Mouse (Mus musculus): ENCODE data around the gene Akap14. TPM values are rescaled to one million over a fixed set of nuclear protein-coding genes. Genes with fewer than 3 reads are reported as not detected.

Akap14 gene
- total and polyA plus RNA-seq, 3 experiments, result 0.08 TPM; not detected in 2

DNA sequence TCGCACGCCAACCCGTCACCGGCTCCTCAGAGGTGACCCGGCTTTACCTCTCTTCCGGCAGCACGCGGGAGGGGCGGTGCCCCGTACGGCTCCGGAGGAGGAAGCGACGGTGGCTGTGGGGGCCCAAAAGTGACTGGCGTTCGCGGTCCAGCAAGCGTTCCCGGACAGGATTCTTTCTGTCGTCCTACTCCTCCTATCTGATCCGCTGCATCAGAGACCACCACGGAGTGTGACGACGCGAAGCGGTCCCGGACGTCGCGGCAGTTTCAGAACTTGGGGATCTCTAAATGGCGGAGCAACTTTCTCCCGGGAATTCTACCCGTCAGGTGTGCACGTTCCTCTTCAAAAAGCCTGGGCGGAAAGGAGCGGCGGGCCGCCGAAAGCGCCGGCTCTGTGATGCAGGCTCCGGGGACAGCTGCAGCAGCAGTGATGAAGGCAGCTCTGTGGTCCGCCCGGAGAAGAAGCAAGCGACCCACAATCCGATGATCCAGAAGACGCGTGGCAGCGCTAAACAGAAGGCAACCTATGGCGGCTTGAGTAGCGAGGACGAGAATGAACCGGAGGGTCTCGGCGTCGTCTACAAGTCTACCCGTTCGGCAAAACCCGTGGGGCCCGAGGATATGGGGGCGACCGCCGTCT lies 22.6 kb upstream of the Akap14 start, which contains the start of the genes Ndufa1 and Rnf113a1:
Ndufa1 (minus strand) TSS at position 59 of the 639 bp plus-strand sequence.
Rnf113a1 (plus strand) TSS at position 141 of the 639 bp plus-strand sequence.
- Histone ChIP-seq H3K79me2 (ENCODE audit: control insufficient read depth, insufficient read depth, low read length, poor library complexity) (peaks cover 20% of the 10 kb centered on the region), H3K27me3 (ENCODE audit: control insufficient read depth in 1 of 2, insufficient read depth in 2 of 2, low read length in 2 of 2) (no peaks in the 10 kb centered on the region), H3K9me3 (replicated peaks; ENCODE audit: insufficient read depth, low read length) (no peaks in the 10 kb centered on the region), H3K27ac (ENCODE audit: control insufficient read depth, low read depth, low read length) (peak within 1 kb of the TSS; percentile 38), H3K36me3 (ENCODE audit: control insufficient read depth in 1 of 2, insufficient read depth in 2 of 2, low read length in 2 of 2) (peaks cover 0 to 7% of the 10 kb centered on the region in 2 experiments; a peak in 3 of 4 replicates), H3K4me1 (ENCODE audit: control insufficient read depth in 1 of 2, insufficient read depth in 2 of 2, low read length in 2 of 2) (peaks cover 0 to 4% of the 10 kb centered on the region in 2 experiments), H3K4me3 (ENCODE audit: control insufficient read depth in 1 of 2, insufficient read depth in 1 of 2, low read depth in 2 of 2, low read length in 2 of 2) (peak within 1 kb of the TSS; percentile 92 to 100), H3K9ac (ENCODE audit: control insufficient read depth, low read depth, low read length, poor library complexity, severe bottlenecking) (peak within 1 kb of the TSS; percentile 81)
- peak; percentile 87 for DNase-seq (ENCODE audit: low read depth, low spot score)
- TF ChIP-seq MXI1 (IDR thresholded peaks at IDR 0.05; ENCODE audit: low read depth, low read length), result peak; percentile 89
- TF ChIP-seq MYC (IDR thresholded peaks at IDR 0.05; ENCODE audit: low read depth, low read length), result 0 out of 2 replicates have a peak, but pooled peaks have one; percentile 29
- TF ChIP-seq SIN3A (IDR thresholded peaks at IDR 0.05; ENCODE audit: low read length), result peak; percentile 93
- TF ChIP-seq CHD1 (IDR thresholded peaks at IDR 0.05; ENCODE audit: low read depth, low read length), result no peak
- no peak for TF ChIP-seq JUND (IDR thresholded peaks at IDR 0.05; ENCODE audit: low read depth, low read length)
- TF ChIP-seq POLR2A (IDR thresholded peaks at IDR 0.05; ENCODE audit: control insufficient read depth in 1 of 2, insufficient read depth in 1 of 2, low read depth in 1 of 2, low read length in 2 of 2, poor library complexity in 1 of 2), result peak in 1 of 2 experiments; percentile 63; a peak in 1 of 4 replicates
- no peak for TF ChIP-seq POLR2AphosphoS5 (IDR thresholded peaks at IDR 0.05; ENCODE audit: borderline replicate concordance, low read depth, low read length)
- TF ChIP-seq GATA1 (IDR thresholded peaks at IDR 0.05; ENCODE audit: low read depth, low read length), result no peak
- no peak for TF ChIP-seq BHLHE40 (IDR thresholded peaks at IDR 0.05; ENCODE audit: borderline replicate concordance, low read depth, low read length)
- no peak for TF ChIP-seq UBTF (IDR thresholded peaks at IDR 0.05; ENCODE audit: borderline replicate concordance, insufficient read depth, low read depth, low read length)
- TF ChIP-seq EP300 (IDR thresholded peaks at IDR 0.05; ENCODE audit: low read depth in 1 of 2, low read length in 2 of 2), result no peak; a peak in 1 of 4 replicates
- TF ChIP-seq USF1 (IDR thresholded peaks at IDR 0.05; ENCODE audit: low read depth, low read length), result 0 out of 2 replicates have a peak, but pooled peaks have one; percentile 3
- TF ChIP-seq ZMIZ1 (IDR thresholded peaks at IDR 0.05; ENCODE audit: low read depth, low read length), result no peak
- no peak for TF ChIP-seq GABPA (IDR thresholded peaks at IDR 0.05; ENCODE audit: low read depth, low read length)
- 0 out of 2 replicates have a peak, but pooled peaks have one; percentile 38 for TF ChIP-seq POLR2AphosphoS2 (IDR thresholded peaks at IDR 0.05; ENCODE audit: low read length)
- no peak for TF ChIP-seq RAD21 (IDR thresholded peaks at IDR 0.05; ENCODE audit: low read depth, low read length)
- TF ChIP-seq CHD2 (IDR thresholded peaks at IDR 0.05; ENCODE audit: low read length), result no peak
- TF ChIP-seq TBP (IDR thresholded peaks at IDR 0.05; ENCODE audit: low read depth, low read length), result no peak
- TF ChIP-seq NRF1 (IDR thresholded peaks at IDR 0.05; ENCODE audit: insufficient read depth, low read depth, low read length, poor library complexity, severe bottlenecking), result no peak
- no peak for TF ChIP-seq MEF2A (IDR thresholded peaks at IDR 0.05; ENCODE audit: extremely low read depth, insufficient replicate concordance, low read depth, low read length, poor library complexity, severe bottlenecking)
- TF ChIP-seq E2F4 (IDR thresholded peaks at IDR 0.05; ENCODE audit: borderline replicate concordance, low read depth, low read length), result no peak
- no peak; the same call in 1 of the 2 replicates for TF ChIP-seq MYB (IDR thresholded peaks at IDR 0.05; ENCODE audit: low read depth, low read length)
- peak; percentile 49; the same call in 1 of the 2 replicates for TF ChIP-seq MAZ (IDR thresholded peaks at IDR 0.05; ENCODE audit: low read depth, low read length)
- TF ChIP-seq USF2 (IDR thresholded peaks at IDR 0.05; ENCODE audit: borderline replicate concordance in 1 of 2, insufficient read depth in 1 of 2, low read depth in 1 of 2, low read length in 2 of 2), result no peak
- TF ChIP-seq HCFC1 (IDR thresholded peaks at IDR 0.05; ENCODE audit: low read depth, low read length), result peak; percentile 89
- TF ChIP-seq SMC3 (IDR thresholded peaks at IDR 0.05; ENCODE audit: low read depth, low read length), result no peak
- 0 out of 2 replicates have a peak, but pooled peaks have one; percentile 37 for TF ChIP-seq MAX (IDR thresholded peaks at IDR 0.05; ENCODE audit: low read length)
- no peak for TF ChIP-seq TAL1 (IDR thresholded peaks at IDR 0.05; ENCODE audit: low read length)
- peak; percentile 90 for TF ChIP-seq ELF1 (IDR thresholded peaks at IDR 0.05; ENCODE audit: low read depth, low read length)
- no peak for TF ChIP-seq ZC3H11A (IDR thresholded peaks at IDR 0.05; ENCODE audit: low read depth, low read length)
- TF ChIP-seq TCF12 (IDR thresholded peaks at IDR 0.05; ENCODE audit: low read depth, low read length), result peak; percentile 45; the same call in 1 of the 2 replicates
- peak; percentile 21; the same call in 1 of the 2 replicates for TF ChIP-seq ETS1 (IDR thresholded peaks at IDR 0.05; ENCODE audit: low read depth, low read length)
- TF ChIP-seq KAT2A (conservative IDR thresholded peaks at IDR 0.05; ENCODE audit: low read depth, low read length), result peak; percentile 53; the same call in 1 of the 2 replicates
- no peak for TF ChIP-seq ZKSCAN1 (IDR thresholded peaks at IDR 0.05; ENCODE audit: low read depth, low read length)
- no peak for TF ChIP-seq RCOR1 (IDR thresholded peaks at IDR 0.05; ENCODE audit: low read depth, low read length)
- no peak for TF ChIP-seq CTCF (IDR thresholded peaks at IDR 0.05 in 2 of 3, conservative IDR thresholded peaks at IDR 0.05 in 1 of 3; ENCODE audit: control insufficient read depth in 1 of 3, insufficient read depth in 1 of 3, low read depth in 2 of 3, low read length in 3 of 3, poor library complexity in 1 of 3, severe bottlenecking in 1 of 3)

Data from MEL (cell line).